Mouse (Mus musculus): ENCODE data around the gene Tmprss6.

DNA sequence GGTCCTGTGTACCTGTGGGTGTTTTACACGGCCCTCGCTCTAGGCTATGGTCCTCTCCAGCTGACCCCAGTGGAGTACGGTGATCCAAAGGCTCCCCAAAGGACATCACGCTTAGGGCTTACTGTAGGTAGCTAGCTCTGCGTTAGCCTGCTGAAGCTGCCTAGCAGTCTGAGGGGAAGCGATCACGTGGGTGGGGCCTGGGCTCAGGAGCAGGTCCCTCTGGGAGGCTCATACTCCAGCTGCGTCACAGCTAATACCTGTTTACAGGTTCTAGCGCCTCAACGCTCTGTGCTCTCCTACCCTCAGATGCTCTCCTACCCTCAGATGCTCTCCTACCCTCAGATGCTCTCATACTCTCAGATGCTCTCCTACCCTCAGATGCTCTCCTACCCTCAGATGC, 37.6 kb downstream of the Tmprss6 start:
- TF ChIP-seq CTCF (IDR thresholded peaks at IDR 0.05; ENCODE audit: borderline replicate concordance, control insufficient read depth, extremely low read depth, insufficient read depth, low read length, poor library complexity) (no peak), POLR2A (IDR thresholded peaks at IDR 0.05; ENCODE audit: control insufficient read depth, extremely low read depth, insufficient read depth, low read length, poor library complexity) (no peak)
